Mouse (Mus musculus) midbrain, postnatal 0 days (tissue): ENCODE measurements around the gene Aars2. TPM values are rescaled to one million over a fixed set of nuclear protein-coding genes. Genes with fewer than 3 reads are reported as not detected.

Source experiments
- ATAC-seq: fragments of 200-750 bp; cut with Nextera tagmentation; 2 replicates; pipeline ENCODE4 v1.8.0; 2017; ENCODE audit warnings: moderate number of reproducible peaks, mild to moderate bottlenecking, moderate TSS enrichment, moderate library complexity; ENCODE audit not compliant: low FRiP score
- DNase-seq: peaks from one replicate; pipeline ENCODE4 v3.0.0-alpha.2; 2015; ENCODE audit warnings: low spot score
- H3K27ac ChIP-seq: fragments of 300-500 bp; sonication (generic); 2 replicates; pipeline ENCODE4 v1.5.1; 2014; ENCODE audit warnings: low read depth, mild to moderate bottlenecking, low read length, mixed read lengths
- H3K27me3 ChIP-seq: fragments of 300-500 bp; sonication (generic); 2 replicates; pipeline ENCODE4 v1.6.1; 2014; ENCODE audit warnings: low read length, control low read depth, mixed read lengths; ENCODE audit not compliant: insufficient read depth
- H3K36me3 ChIP-seq: fragments of 300-500 bp; sonication (generic); 2 replicates; pipeline ENCODE4 v1.6.1; 2014; ENCODE audit warnings: low read length, control low read depth, mixed read lengths; ENCODE audit not compliant: insufficient read depth
- H3K4me1 ChIP-seq: fragments of 300-500 bp; sonication (generic); 2 replicates; pipeline ENCODE4 v1.6.1; 2014; ENCODE audit warnings: mild to moderate bottlenecking, control low read depth, antibody characterized with exemption, low read length, mixed read lengths; ENCODE audit not compliant: insufficient read depth
- H3K4me2 ChIP-seq: fragments of 300-500 bp; sonication (generic); 2 replicates; pipeline ENCODE4 v1.6.1; 2014; ENCODE audit warnings: low read depth, mild to moderate bottlenecking, low read length, mixed read lengths; ENCODE audit not compliant: poor library complexity, severe bottlenecking
- H3K4me3 ChIP-seq: fragments of 300-500 bp; sonication (generic); 2 replicates; pipeline ENCODE4 v1.5.1; 2014; ENCODE audit warnings: low read depth, mild to moderate bottlenecking, low read length, moderate library complexity
- H3K9ac ChIP-seq: fragments of 300-500 bp; sonication (generic); replicated peaks from 2 replicates; pipeline ENCODE4 v1.6.1; 2014; ENCODE audit warnings: mild to moderate bottlenecking, low read length, moderate library complexity, mixed read lengths; ENCODE audit not compliant: poor library complexity, severe bottlenecking
- H3K9me3 ChIP-seq: fragments of 300-500 bp; sonication (generic); 2 replicates; pipeline ENCODE4 v1.6.1; 2016; ENCODE audit warnings: low read length, control low read depth
- CTCF ChIP-seq: IDR thresholded peaks from 2 replicates; pipeline ENCODE4 v1.5.1; 2016; ENCODE audit warnings: antibody characterized with exemption, mild to moderate bottlenecking
- WGBS: fragments of 180-500 bp; shearing (Covaris S2); extraction: QIAGEN DNeasy Blood & Tissue Kit; methylation state at CpG from one replicate; pipeline ENCODE4 v1.1.7; 2014; 5-methylcytosine and 5-hydroxymethylcytosine counted together
- polyA plus RNA-seq: library from polyadenylated mRNA; unstranded; fragments of >200 nt; fragmentation: Nextera tagmentation; extraction: Ambion mirVana; gene quantifications from 2 replicates; pipeline ENCODE4 v1.2.1, GENCODE M21; 2015
- total RNA-seq: library from RNA; depleted of rRNA; stranded (reverse); fragments of >200 nt; gene quantifications from 2 replicates; pipeline ENCODE4 v1.2.3, GENCODE M21; 2014

Aars2 gene
- total and polyA plus RNA-seq, 2 experiments from 2014 or later, result 13.9 to 19.8 TPM

GRCm38 (mm10) chr17:45545278-45545961 lies 38.8 kb downstream of the Aars2 start:
- Histone ChIP-seq H3K36me3 (peaks cover 13% of the 10 kb centered on the region), H3K27me3 (peaks cover 15% of the 10 kb centered on the region), H3K9ac (no peak overlapping the region), H3K4me2 (peak overlapping the region; percentile 0; the same call in 1 of the 2 replicates), H3K4me3 (no peak overlapping the region), H3K9me3 (no peaks in the 10 kb centered on the region), H3K27ac (no peak overlapping the region), H3K4me1 (0 out of 2 replicates have a peak, but pooled peaks cover 7% of the 10 kb centered on the region)
- DNase-seq (no peak), ATAC-seq (no peak)
- no peak for TF ChIP-seq CTCF
- 20% methylated on average over 68 of the region's 74 CpGs for WGBS

DNA sequence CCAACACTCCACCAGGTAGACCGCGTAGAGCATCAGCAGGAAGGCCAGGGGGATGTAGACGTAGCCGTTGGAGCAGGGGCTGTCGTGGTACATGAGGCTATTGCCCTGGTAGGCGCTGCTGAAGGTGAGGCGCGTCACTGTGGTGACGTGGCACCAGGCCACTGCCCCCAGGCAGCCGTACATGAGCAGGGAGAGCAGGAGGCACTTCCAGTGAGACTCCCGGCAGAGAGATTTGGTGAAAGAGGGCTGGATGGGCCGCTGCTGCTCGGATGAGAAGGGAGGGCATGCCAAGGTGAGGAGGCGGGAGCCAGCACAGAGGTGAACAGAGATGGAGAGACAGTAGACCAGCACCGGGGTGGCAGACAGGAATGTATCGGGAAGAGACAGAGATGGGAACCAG lies 40.3 kb downstream of the Aars2 start:
- peaks cover 13% of the 10 kb centered on the region for H3K36me3 ChIP-seq
- DNase-seq (no peak), ATAC-seq (no peak)
- no peak overlapping the region for H3K4me3 ChIP-seq
- H3K9me3 ChIP-seq, result no peaks in the 10 kb centered on the region
- H3K9ac ChIP-seq, result no peak overlapping the region
- H3K27me3 ChIP-seq, result peaks cover 15% of the 10 kb centered on the region
- 72% methylated on average over 16 of the region's 16 CpGs for WGBS
- H3K4me2 ChIP-seq, result no peak overlapping the region
- H3K27ac ChIP-seq, result no peak overlapping the region
- TF ChIP-seq CTCF, result no peak
- 0 out of 2 replicates have a peak, but pooled peaks cover 9% of the 10 kb centered on the region for H3K4me1 ChIP-seq

GRCm38 (mm10) chr17:45547461-45548190 lies 41.0 kb downstream of the Aars2 start:
- no peak overlapping the region for H3K27ac ChIP-seq
- H3K4me1 ChIP-seq, result 0 out of 2 replicates have a peak, but pooled peaks cover 10% of the 10 kb centered on the region
- peak overlapping the region; percentile 58 for H3K4me3 ChIP-seq
- ATAC-seq (no peak), DNase-seq (no peak)
- H3K36me3 ChIP-seq, result peaks cover 13% of the 10 kb centered on the region
- WGBS, result 82% methylated on average over 5 of the region's 5 CpGs
- H3K4me2 ChIP-seq, result peak overlapping the region; percentile 66
- TF ChIP-seq CTCF, result peak; percentile 49
- H3K9me3 ChIP-seq, result no peaks in the 10 kb centered on the region
- H3K27me3 ChIP-seq, result peaks cover 15% of the 10 kb centered on the region
- H3K9ac ChIP-seq, result no peak overlapping the region

DNA sequence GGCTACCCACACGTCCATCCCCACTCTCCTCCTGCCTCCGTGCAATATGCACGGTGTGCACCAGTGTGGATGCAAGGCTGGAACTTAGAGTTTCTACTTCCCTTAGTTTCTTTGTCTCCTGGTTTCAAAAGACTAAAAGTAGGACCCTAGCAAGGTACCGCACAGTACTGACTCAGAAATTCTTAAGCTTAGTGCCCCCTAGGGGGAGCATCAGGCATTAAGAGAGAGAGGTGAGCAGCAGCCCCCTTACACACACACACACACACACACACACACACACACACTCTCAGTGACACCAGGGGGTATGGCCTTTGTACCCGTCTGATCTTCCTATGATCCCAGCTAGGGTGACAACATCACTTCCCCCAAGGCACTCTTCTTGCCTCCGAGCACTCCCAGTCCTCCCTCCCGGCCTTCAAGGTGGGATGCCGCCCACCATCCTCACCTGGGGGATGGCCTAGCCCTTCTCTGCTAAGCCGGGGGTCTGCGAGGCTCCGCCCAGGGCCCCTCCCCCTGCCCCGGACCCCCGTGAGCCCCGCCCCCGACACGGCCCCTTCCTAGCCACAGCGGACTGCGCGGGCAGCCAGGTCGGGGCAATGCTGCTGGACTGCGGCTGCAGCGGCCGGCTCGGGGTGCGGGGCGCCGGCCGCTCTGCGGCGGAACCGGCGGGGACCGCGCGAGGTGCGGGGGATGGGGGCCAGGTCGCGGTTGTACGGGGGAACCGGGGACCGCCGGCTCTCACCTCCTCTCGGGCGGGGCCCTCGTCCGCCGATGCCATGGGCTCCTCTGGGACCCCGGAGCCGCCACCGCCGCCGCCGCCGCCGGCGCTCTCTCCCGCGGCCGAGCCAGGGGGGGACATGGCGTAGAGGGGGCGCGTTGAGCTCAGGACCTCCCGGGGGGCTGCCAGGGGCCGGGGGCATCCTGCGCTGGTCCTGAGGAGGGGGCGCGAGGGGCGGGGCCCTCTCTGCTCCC lies 42.2 kb downstream of the Aars2 start:
- H3K27ac ChIP-seq, result peak overlapping the region; percentile 96
- ATAC-seq (peak; percentile 75), DNase-seq (peak; percentile 89)
- H3K4me3 ChIP-seq, result peak overlapping the region; percentile 58
- peak overlapping the region; percentile 98 for H3K9ac ChIP-seq
- H3K4me2 ChIP-seq, result peak overlapping the region; percentile 66
- H3K9me3 ChIP-seq, result no peaks in the 10 kb centered on the region
- peaks cover 15% of the 10 kb centered on the region for H3K27me3 ChIP-seq
- peak; percentile 77 for TF ChIP-seq CTCF
- H3K4me1 ChIP-seq, result 0 out of 2 replicates have a peak, but pooled peaks cover 10% of the 10 kb centered on the region
- 2% methylated on average over 43 of the region's 68 CpGs for WGBS
- peaks cover 13% of the 10 kb centered on the region for H3K36me3 ChIP-seq

GRCm38 (mm10) chr17:45549617-45550181 lies 43.1 kb downstream of the Aars2 start, which contains the start of gene Tmem151b:
Gene Tmem151b, minus strand, starts transcription at chr17:45549677.
- peak; percentile 37 for TF ChIP-seq CTCF
- ATAC-seq (peak; percentile 52), DNase-seq (peak; percentile 76)
- H3K9me3 ChIP-seq, result no peaks in the 10 kb centered on the region
- peaks cover 10% of the 10 kb centered on the region for H3K36me3 ChIP-seq
- 0 out of 2 replicates have a peak, but pooled peaks cover 10% of the 10 kb centered on the region for H3K4me1 ChIP-seq
- peak within 1 kb of the TSS; percentile 96 for H3K27ac ChIP-seq
- H3K27me3 ChIP-seq, result peaks cover 15% of the 10 kb centered on the region
- peak within 1 kb of the TSS; percentile 58 for H3K4me3 ChIP-seq
- H3K9ac ChIP-seq, result peak within 1 kb of the TSS; percentile 98
- peak within 1 kb of the TSS; percentile 66 for H3K4me2 ChIP-seq
- 0% methylated on average over 10 of the region's 29 CpGs for WGBS
